Mouse (Mus musculus) adrenal gland, postnatal 25 days (tissue): ENCODE results near the gene Dlgap1. TPM values are rescaled to one million over a fixed set of nuclear protein-coding genes. Genes with fewer than 3 reads are reported as not detected.

ENCODE experiments used
- DNase-seq: peaks from one replicate; pipeline ENCODE4 v3.0.0; 2021; ENCODE audit warnings: mixed read lengths
- microRNA-seq, 2 experiments: library from miRNA; unstranded; fragments of <30 nt; microRNA quantifications; one replicate each; pipeline ENCODE4 v1.2.0; 2021
- total RNA-seq: library from RNA; stranded (reverse); gene quantifications from 2 replicates; pipeline ENCODE4 v1.2.3, GENCODE M21; 2021

Gene Dlgap1
- total RNA-seq, 1 experiment from 2014 or later = 55.1 TPM

GRCm38 (mm10) chr17:70866029-70866428 lies 897.2 kb downstream of the Dlgap1 start:
- no peak for DNase-seq

GRCm38 (mm10) chr17:70866538-70867114 lies 897.8 kb downstream of the Dlgap1 start:
- DNase-seq = no peak

- DNase-seq = no peak
These were observed 899.8 kb downstream of the Dlgap1 start for GRCm38 (mm10) chr17:70868577-70869229.

- DNase-seq = no peak
These were observed 901.7 kb downstream of the Dlgap1 start for GRCm38 (mm10) chr17:70870581-70870980.

Small RNA genes lying within 50 kb of the gene (microRNA-seq; reads per million reads assigned to microRNA genes)
- 0 reads per million in 2 experiments for gene Mir1195
